Mouse (Mus musculus) neutrophil, adult 5-6 weeks (primary cell): Measurements from ENCODE around the gene Kptn. TPM values are rescaled to one million over a fixed set of nuclear protein-coding genes. Genes with fewer than 3 reads are reported as not detected.

Experiments used
- ATAC-seq: fragments of 151-379, 151-347 bp; 2 replicates; pipeline ENCODE4 v1.8.0; 2017; ENCODE audit warnings: mild to moderate bottlenecking, moderate TSS enrichment; ENCODE audit not compliant: insufficient number of reproducible peaks, poor library complexity, low FRiP score, severe bottlenecking; ENCODE audit errors: extremely low read depth
- total RNA-seq: library from RNA; stranded (forward); fragments of 200-1000 nt; gene quantifications from 2 replicates; pipeline ENCODE4 v1.2.3, GENCODE M21; 2017

Kptn gene
- total RNA-seq, 1 experiment from 2014 or later = 12.8 TPM

- no peak for ATAC-seq
Measured at GRCm38 (mm10) chr7:16111284-16112090, 8.2 kb upstream of the Kptn start.

DNA sequence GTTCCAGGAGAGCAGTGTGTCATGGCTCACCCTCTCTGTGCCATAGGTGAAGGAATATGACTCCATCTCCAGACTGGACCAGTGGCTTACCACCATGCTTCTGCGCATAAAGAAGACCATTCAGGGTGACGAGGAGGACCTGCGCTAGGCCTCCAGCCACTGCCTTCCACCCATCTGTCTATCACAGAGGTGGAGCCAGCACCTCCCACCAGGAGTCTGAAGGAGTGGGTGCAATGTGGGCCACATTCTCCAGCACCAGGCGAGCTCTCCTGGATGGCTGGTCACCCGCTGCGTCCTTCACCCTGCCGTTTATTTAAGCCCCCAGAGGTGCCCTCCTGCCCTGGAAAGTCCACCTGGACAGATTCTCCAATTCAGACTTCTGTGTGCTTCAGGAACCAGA, 3.3 kb upstream of the Kptn start:
- no peak for ATAC-seq

DNA sequence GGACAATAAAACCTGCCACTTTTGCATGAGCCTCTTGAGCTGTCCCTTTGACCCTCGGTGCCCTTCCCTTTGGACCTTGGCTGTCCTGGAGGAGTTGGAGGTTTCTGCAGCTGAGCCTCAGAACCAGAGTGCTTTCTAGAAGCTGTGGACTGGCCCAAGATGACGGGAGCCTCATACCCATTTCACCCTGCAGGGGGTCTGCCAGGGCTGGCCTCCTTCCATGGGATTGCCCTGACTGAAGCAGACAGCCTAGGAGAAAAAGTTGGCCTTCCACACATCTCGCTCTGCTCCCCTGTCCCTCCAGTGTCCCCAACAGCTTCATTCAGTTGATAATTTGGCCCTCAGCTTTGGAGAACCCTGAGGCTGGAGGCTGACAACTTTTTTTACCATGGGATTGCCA, 2.6 kb upstream of the Kptn start:
- no peak for ATAC-seq

DNA sequence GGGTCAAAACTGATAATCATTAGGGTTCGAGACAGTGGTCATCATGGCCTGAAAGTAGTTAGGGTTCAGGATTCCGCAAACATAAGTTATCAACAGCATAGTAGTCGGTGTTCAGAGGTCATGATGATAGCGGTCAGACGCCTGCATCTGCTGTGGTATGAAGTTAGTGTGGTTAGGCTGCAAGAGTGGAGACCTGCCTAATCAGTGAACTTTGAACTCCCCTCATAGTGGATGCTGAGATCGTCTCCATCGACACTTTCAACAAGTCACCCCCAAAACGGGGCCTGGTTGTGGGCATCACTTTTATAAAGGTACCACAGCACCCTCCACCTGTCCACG, 536 bp downstream of the Kptn start:
- ATAC-seq = no peak

- no peak for ATAC-seq
Measured at GRCm38 (mm10) chr7:16125829-16126228, 6.1 kb downstream of the Kptn start.

DNA sequence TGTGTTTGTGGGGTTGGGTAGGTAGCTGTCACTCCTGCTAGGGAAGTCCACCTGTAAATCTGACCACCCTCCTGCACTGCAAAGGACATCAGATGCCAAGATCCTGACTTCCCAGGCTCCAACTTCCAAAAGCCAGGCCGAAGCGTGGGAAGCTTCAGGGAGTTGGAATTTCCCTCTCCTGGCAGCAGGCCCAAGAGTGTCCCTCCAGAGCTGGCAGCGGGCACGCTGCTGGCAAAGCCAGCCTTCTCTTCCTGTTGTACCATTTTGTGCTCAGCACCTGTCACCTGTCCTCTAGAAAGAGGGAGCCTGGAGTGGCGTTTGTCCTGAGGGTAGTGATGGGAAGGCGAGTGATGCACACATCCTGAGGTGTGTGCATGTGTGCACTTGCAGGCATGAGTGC, 8.6 kb downstream of the Kptn start:
- no peak for ATAC-seq

GRCm38 (mm10) chr7:16128899-16129298, 9.2 kb downstream of the Kptn start:
- ATAC-seq = no peak

DNA sequence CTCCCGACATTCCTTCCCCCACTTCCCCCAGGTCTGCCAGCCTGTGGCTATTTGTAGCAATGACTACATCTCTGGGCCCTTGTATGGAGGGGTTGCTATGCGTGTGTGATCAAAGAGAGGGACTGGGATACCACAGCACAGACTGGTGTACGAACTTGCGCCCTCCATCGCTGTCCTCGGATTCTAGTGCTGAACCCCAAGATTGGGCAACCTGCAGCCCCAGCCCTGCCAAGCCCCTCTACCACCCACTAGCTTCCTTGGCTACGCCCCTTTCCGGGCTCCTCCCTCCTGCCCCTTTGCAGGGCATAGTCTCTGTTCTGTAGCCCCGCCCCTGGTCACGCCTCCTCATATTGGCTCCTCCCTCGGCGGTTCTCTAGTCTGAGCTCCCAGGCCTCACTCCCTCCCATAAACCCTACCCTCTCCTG, 9.7 kb downstream of the Kptn start, which contains the start of gene Slc8a2:
Gene Slc8a2, plus strand, starts transcription at position 406 of the 425 bp plus-strand sequence.
- ATAC-seq = no peak; the same call in 1 of the 2 replicates

DNA sequence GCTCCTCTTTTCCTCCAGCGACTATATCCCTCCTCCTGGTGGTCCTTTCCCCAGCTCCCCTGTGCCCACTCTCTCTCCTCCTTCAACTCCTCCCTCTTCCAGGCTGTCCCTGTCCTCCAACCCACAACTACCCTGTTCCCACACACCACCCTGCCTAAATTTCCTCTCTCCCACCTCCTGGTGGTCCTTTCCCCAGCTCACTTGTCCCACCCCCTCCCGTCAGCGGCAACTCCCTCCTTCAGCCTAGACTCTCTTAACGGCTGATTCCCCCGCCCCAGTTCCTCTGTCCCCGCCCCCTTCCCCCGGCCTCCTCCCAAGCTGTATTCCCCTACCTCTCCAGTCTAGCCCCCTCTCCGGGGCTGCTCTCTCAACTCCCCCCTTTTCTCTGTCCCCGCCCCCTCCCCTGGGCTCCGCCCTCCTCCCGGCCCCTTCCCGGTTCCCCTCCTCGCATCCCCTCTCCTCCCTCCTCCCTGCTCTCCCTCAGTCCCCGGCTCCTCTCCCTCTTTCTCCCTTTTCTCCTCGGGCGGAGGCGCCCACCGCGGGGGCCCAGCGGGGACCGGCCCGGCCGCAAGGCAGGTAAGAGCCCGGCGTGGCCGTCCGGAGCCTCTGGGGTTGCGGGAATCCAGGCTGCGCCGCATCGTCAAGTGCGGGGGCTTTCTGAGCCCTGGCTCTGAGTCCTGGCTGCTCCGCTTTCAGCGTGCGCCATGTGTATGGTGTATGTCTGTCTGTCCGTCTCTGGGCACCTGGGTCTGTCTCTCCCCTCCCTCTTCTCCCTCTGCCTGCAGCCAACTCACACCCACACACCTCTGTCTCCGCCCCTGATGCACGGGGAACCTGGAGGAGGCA, 10.4 kb downstream of the Kptn start:
- no peak for ATAC-seq

DNA sequence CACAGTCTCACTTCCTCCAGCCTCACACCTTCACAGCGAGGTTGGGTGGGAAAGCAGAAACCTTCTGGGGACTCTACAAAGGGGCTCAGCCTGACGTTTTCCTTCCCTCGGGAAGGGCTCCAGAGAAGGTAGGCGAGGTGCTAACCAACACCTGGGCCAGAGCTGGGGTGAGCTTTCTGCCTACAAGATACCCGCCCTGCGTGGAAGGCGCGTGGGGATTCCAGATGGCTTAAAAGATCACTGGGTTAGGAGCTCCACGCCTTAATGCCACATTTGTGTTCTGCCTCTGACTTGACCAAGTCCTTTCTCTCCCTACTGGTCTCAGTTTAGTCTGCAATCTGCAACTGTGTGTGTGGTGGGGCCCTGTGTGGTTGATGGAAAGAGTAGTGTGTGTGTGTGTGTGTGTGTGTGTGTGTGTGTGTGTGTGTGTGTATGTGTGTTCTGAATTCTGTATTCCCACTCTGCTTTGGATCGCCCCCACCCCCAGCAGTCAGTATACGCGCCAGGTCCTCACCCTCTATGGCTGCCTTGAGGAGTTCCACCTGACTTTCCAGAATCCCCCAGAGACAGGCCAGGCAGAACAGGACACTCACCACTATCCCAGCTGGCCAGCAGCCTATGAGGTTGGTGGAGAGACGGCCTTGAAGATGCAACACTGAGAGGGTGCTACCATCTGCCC, 11.4 kb downstream of the Kptn start:
- ATAC-seq = no peak

- no peak for ATAC-seq
Measured at GRCm38 (mm10) chr7:16132161-16132581, 12.5 kb downstream of the Kptn start.

DNA sequence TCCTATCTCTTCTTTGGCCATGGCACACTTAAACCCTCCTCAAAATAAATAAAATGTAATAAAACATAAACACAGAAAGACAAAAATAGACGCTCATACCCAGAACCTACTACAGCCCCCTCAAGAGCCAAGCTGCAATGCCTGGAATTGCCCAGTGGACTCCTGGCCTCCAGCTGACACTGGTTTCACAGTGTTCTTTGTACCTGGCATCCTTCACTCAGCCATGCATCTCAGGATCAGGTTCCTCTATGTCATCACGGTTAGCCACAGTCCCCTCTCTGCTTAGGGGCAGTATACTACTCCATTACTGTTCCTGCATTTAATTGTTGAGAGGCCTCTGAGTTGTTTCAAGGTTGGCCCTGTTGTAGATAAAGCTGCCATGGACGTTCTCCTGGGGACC, 13.2 kb downstream of the Kptn start:
- ATAC-seq = no peak

GRCm38 (mm10) chr7:16133691-16134090, 14.0 kb downstream of the Kptn start:
- ATAC-seq = no peak

DNA sequence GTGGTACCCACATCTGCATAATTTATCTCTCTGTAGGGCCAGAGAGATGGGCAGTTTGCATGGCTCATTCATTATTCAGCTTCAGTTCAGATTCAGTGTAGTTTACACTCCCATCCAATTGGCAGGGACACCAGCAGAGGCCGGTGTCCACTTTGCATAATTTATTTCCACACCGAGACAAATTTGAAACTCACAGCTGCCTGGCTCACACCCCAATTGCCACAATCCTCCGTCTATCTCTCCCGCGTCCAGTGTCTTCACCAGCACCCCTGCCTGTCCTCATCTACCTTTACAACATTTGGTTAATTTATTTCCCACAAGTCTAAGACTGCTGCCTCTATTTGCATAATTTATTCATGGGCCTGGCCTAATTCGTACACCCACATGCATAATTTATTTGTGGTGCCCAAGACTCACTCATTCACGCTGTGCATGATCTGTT, 15.3 kb downstream of the Kptn start:
- no peak for ATAC-seq

GRCm38 (mm10) chr7:16146489-16147410, 27.1 kb downstream of the Kptn start:
- no peak for ATAC-seq

DNA sequence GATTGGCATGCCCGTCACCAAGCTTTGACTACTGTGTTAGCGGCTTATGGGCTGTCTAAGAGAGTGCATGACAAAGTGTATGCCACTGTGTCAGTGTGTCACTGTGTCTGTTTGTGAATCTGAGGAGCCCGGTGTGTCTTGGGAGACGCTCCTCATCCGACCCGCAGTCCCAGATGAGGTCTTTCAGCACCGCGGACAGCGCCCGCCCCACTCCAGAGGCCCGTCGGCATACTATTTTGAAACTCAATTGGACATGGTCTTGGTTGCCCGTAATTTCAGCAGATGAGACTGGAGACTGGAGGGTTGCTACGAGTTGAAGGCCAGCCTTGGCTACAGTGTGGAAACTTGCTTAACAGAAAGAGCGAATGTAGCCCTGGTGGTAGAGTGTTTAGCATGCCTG, 27.9 kb downstream of the Kptn start:
- ATAC-seq = no peak

- no peak for ATAC-seq
Measured at GRCm38 (mm10) chr7:16149241-16149640, 29.5 kb downstream of the Kptn start.
